ENCODE assay signal across 10 mouse cellular contexts in genomic region chr6:107556996-107557395, GRCm38 (mm10). TPM values are rescaled to one million over a fixed set of nuclear protein-coding genes. Genes with fewer than 3 reads are reported as not detected.
DNase-seq lines count a peak whose midpoint lies in the region; ATAC-seq lines count a peak whose summit lies in the region.
"Had no signal": no experiment of that assay in that cellular context is flagged by ENCODE, and none has a peak within 500 bp of the region (broad histone marks: within the 10 kb centered on the region; RNA-seq: fewer than 3 reads in every experiment).

No protein-coding gene starts in this region.

- H3K4me3 ChIP-seq in neural tube, embryonic 12.5 days = no peak overlapping the region
- no peak overlapping the region for H3K4me3 ChIP-seq in kidney, embryonic 14.5 days (ENCODE audit: low read length)

- WGBS in neural tube, embryonic 12.5 days = 49% methylated on average over 3 of the region's 3 CpGs
- 73% methylated on average over 3 of the region's 3 CpGs for WGBS in kidney, embryonic 14.5 days

- H3K9me3 ChIP-seq in neural tube, embryonic 12.5 days = no peaks in the 10 kb centered on the region
- H3K9me3 ChIP-seq in kidney, embryonic 14.5 days (ENCODE audit: control insufficient read depth, low read length) = no peaks in the 10 kb centered on the region

- peak; percentile 79 for ATAC-seq in neural tube, embryonic 12.5 days (ENCODE audit: low FRiP score, low read depth)
- no peak for ATAC-seq in kidney, embryonic 14.5 days (ENCODE audit: low FRiP score, low TSS enrichment)

- peak; percentile 7 for DNase-seq in heart, postnatal 4 days
- DNase-seq in heart, adult 18-20 months = no peak
- peak; percentile 67 for DNase-seq in cerebellum, adult 11 months
- peak; percentile 22 to 47 for DNase-seq in frontal cortex, postnatal 36 days (ENCODE audit: low spot score in 2 of 2)
- DNase-seq in spleen, postnatal 36 days (ENCODE audit: low spot score in 2 of 2) = no peak
- DNase-seq in urinary bladder, postnatal 10 days (ENCODE audit: low spot score) = no peak

- H3K4me1 ChIP-seq in neural tube, embryonic 12.5 days = peaks cover 13% of the 10 kb centered on the region
- H3K4me1 ChIP-seq in kidney, embryonic 14.5 days (ENCODE audit: control insufficient read depth, insufficient read depth, low read length) = no peaks in the 10 kb centered on the region

- no peaks in the 10 kb centered on the region for H3K36me3 ChIP-seq in neural tube, embryonic 12.5 days
- no peaks in the 10 kb centered on the region for H3K36me3 ChIP-seq in kidney, embryonic 14.5 days (ENCODE audit: control insufficient read depth, insufficient read depth, low read length)

- no peak overlapping the region for H3K9ac ChIP-seq in neural tube, embryonic 12.5 days
- no peak overlapping the region for H3K9ac ChIP-seq in kidney, embryonic 14.5 days (ENCODE audit: low read depth, low read length)
- H3K9ac ChIP-seq: liver, embryonic 14.5 days had no signal

- H3K27ac ChIP-seq in neural tube, embryonic 12.5 days = no peak overlapping the region
- H3K27ac ChIP-seq in kidney, embryonic 14.5 days (ENCODE audit: low read depth, low read length) = no peak overlapping the region
- H3K27ac ChIP-seq: liver, embryonic 14.5 days had no signal

- no peaks in the 10 kb centered on the region for H3K27me3 ChIP-seq in neural tube, embryonic 12.5 days (replicated peaks)
- no peaks in the 10 kb centered on the region for H3K27me3 ChIP-seq in kidney, embryonic 14.5 days (ENCODE audit: control insufficient read depth, insufficient read depth, low read length)

- H3K4me2 ChIP-seq in neural tube, embryonic 12.5 days (replicated peaks) = no peak overlapping the region
- H3K4me2 ChIP-seq in kidney, embryonic 14.5 days (replicated peaks; ENCODE audit: low read depth, low read length) = no peak overlapping the region

RNA-seq across cellular contexts. Expression of gene Lrrn1, which starts 27.4 kb away (rescaled TPM):
- under 1 TPM; 0.61 to 0.71 TPM for total RNA-seq in heart, postnatal 4 days (2021)
- total RNA-seq in heart, adult 18-20 months (2021) = under 1 TPM; 0.08 to 0.22 TPM
- polyA plus RNA-seq in neural tube, embryonic 12.5 days (2016; fragmentation: Nextera tagmentation; extraction: Ambion mirVana) = 104 and 119 TPM in 2 replicates
- 8.0 and 15.5 TPM in 2 replicates for polyA plus RNA-seq in kidney, embryonic 14.5 days (2014; fragmentation: Nextera tagmentation; extraction: Ambion mirVana)
- total RNA-seq: neutrophil, adult 5-6 weeks had no signal

Comparison
In these comparisons a context has a peak if more than half of its experiments do, and no peak if none do; other contexts are left out.
1. DNase-seq: peak in heart, postnatal 4 days (single experiment), cerebellum, adult 11 months (single experiment) and frontal cortex, postnatal 36 days (2 of 2); none in heart, adult 18-20 months (0 of 2), spleen, postnatal 36 days (0 of 2) and urinary bladder, postnatal 10 days (single experiment).